Mouse (Mus musculus) kidney, postnatal 0 days (tissue): ENCODE results near the gene Olfr228. TPM values are rescaled to one million over a fixed set of nuclear protein-coding genes. Genes with fewer than 3 reads are reported as not detected.
"Not testable (repeated sequence)": the region's sequence is repeated elsewhere in the genome, so short reads cannot be mapped to it uniquely, and the experiment has no call there.

Source experiments
- ATAC-seq: fragments of 200-750 bp; cut with Nextera tagmentation; replicated peaks from 2 replicates; pipeline ENCODE4 v1.8.0; 2017; ENCODE audit warnings: low read depth, moderate number of reproducible peaks, moderate TSS enrichment, moderate library complexity; ENCODE audit not compliant: low FRiP score
- DNase-seq: peaks from one replicate; pipeline ENCODE4 v3.0.0-alpha.2; 2016; ENCODE audit warnings: low spot score
- H3K27ac ChIP-seq: fragments of 300-500 bp; sonication (generic); 2 replicates; pipeline ENCODE4 v1.5.1; 2014; ENCODE audit warnings: mild to moderate bottlenecking
- H3K27me3 ChIP-seq: fragments of 300-500 bp; sonication (generic); 2 replicates; pipeline ENCODE4 v1.6.1; 2014; ENCODE audit warnings: low read length, mixed read lengths; ENCODE audit not compliant: insufficient read depth
- H3K36me3 ChIP-seq: fragments of 300-500 bp; sonication (generic); 2 replicates; pipeline ENCODE4 v1.6.1; 2014; ENCODE audit warnings: low read length, mixed read lengths; ENCODE audit not compliant: insufficient read depth
- H3K4me1 ChIP-seq: fragments of 300-500 bp; sonication (generic); replicated peaks from 2 replicates; pipeline ENCODE4 v1.6.1; 2014; ENCODE audit warnings: antibody characterized with exemption, low read length, mixed read lengths; ENCODE audit not compliant: insufficient read depth
- H3K4me2 ChIP-seq: fragments of 300-500 bp; sonication (generic); 2 replicates; pipeline ENCODE4 v1.6.1; 2014; ENCODE audit warnings: mild to moderate bottlenecking, low read length, moderate library complexity, mixed read lengths
- H3K4me3 ChIP-seq: fragments of 300-500 bp; sonication (generic); replicated peaks from 2 replicates; pipeline ENCODE4 v1.5.1; 2014; ENCODE audit warnings: low read depth, low read length
- H3K9ac ChIP-seq: fragments of 300-500 bp; sonication (generic); 2 replicates; pipeline ENCODE4 v1.6.1; 2014; ENCODE audit warnings: low read depth, low read length
- H3K9me3 ChIP-seq: fragments of 300-500 bp; sonication (generic); replicated peaks from 2 replicates; pipeline ENCODE4 v1.6.1; 2016; ENCODE audit warnings: low read length, inconsistent platforms, mixed read lengths
- CTCF ChIP-seq: IDR thresholded peaks from 2 replicates; pipeline ENCODE4 v1.5.1; 2016; ENCODE audit warnings: antibody characterized with exemption, low read depth, mild to moderate bottlenecking, moderate library complexity
- WGBS: fragments of 180-500 bp; shearing (Covaris S2); extraction: QIAGEN DNeasy Blood & Tissue Kit; methylation state at CpG from one replicate; pipeline ENCODE4 v1.1.7; 2014; 5-methylcytosine and 5-hydroxymethylcytosine counted together
- polyA plus RNA-seq: library from polyadenylated mRNA; unstranded; fragments of >200 nt; fragmentation: Nextera tagmentation; extraction: Ambion mirVana; gene quantifications from 2 replicates; pipeline ENCODE4 v1.2.1, GENCODE M21; 2015

Olfr228 gene
- not detected in 2 replicates for polyA plus RNA-seq

DNA sequence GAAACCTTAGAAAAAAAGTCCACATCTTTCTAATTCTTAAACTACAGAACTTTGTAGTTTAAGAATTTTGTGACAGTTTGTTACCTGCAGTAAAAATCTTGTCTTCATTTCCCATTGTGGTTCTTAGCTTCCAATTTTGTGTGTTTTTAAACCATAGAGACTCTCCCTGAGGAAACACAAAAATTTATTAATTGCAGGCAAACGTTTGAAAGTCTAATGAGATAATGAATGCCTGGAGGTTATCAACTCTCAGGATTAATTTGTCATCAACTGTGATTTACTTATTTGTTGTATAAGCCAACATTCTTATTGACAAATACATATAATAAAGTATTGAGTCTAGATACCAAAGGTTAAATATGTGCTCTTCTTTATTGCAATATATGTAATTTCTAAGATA is at the start of gene Olfr228:
Gene Olfr228 (minus strand): TSS at position 101 of the 400 bp plus-strand sequence.
- no peak for TF ChIP-seq CTCF
- H3K27ac ChIP-seq: no peak within 1 kb of the TSS
- H3K27me3 ChIP-seq: no peaks in the 10 kb centered on the region
- no peaks in the 10 kb centered on the region for H3K9me3 ChIP-seq
- DNase-seq: no peak
- H3K36me3 ChIP-seq: no peaks in the 10 kb centered on the region
- no peak within 1 kb of the TSS for H3K4me2 ChIP-seq
- 31% methylated on average over 1 of the region's 1 CpGs for WGBS
- H3K4me1 ChIP-seq: no peaks in the 10 kb centered on the region
- no peak within 1 kb of the TSS for H3K4me3 ChIP-seq
- H3K9ac ChIP-seq: no peak within 1 kb of the TSS
- ATAC-seq: no peak

- DNase-seq: no peak
- H3K36me3 ChIP-seq: no peaks in the 10 kb centered on the region
- no peak overlapping the region for H3K4me2 ChIP-seq
- no peak for TF ChIP-seq CTCF
- H3K9me3 ChIP-seq: no peaks in the 10 kb centered on the region
- no peak overlapping the region for H3K27ac ChIP-seq
- H3K4me1 ChIP-seq: no peaks in the 10 kb centered on the region
- H3K4me3 ChIP-seq: no peak overlapping the region
- 73% methylated on average over 1 of the region's 1 CpGs for WGBS
- H3K9ac ChIP-seq: no peak overlapping the region
- no peak for ATAC-seq
- H3K27me3 ChIP-seq: no peaks in the 10 kb centered on the region
Observed at GRCm38 (mm10) chr2:86530991-86531390, 43.8 kb upstream of the Olfr228 start.

GRCm38 (mm10) chr2:86508161-86508560 is 21.0 kb upstream of the Olfr228 start, which contains the start of gene Olfr1076:
Gene Olfr1076, plus strand, starts transcription at chr2:86508461.
- Histone ChIP-seq H3K4me2 (no peak within 1 kb of the TSS), H3K27me3 (no peaks in the 10 kb centered on the region), H3K9me3 (no peaks in the 10 kb centered on the region), H3K4me3 (no peak within 1 kb of the TSS), H3K4me1 (no peaks in the 10 kb centered on the region), H3K36me3 (no peaks in the 10 kb centered on the region), H3K27ac (no peak within 1 kb of the TSS), H3K9ac (no peak within 1 kb of the TSS)
- 85% methylated on average over 1 of the region's 1 CpGs for WGBS
- DNase-seq: no peak
- TF ChIP-seq CTCF: no peak
- ATAC-seq: no peak

GRCm38 (mm10) chr2:86464442-86465109 is 22.6 kb downstream of the Olfr228 start:
- H3K9me3 ChIP-seq: no peaks in the 10 kb centered on the region
- no peaks in the 10 kb centered on the region for H3K27me3 ChIP-seq
- H3K36me3 ChIP-seq: no peaks in the 10 kb centered on the region
- H3K4me2 ChIP-seq: no peak overlapping the region
- no peak overlapping the region for H3K27ac ChIP-seq
- peak; percentile 83 for TF ChIP-seq CTCF
- ATAC-seq (no peak; the same call in 1 of the 2 replicates), DNase-seq (peak; percentile 48)
- H3K4me1 ChIP-seq: no peaks in the 10 kb centered on the region
- WGBS: 36% methylated on average over 10 of the region's 10 CpGs
- H3K9ac ChIP-seq: no peak overlapping the region
- H3K4me3 ChIP-seq: no peak overlapping the region

DNA sequence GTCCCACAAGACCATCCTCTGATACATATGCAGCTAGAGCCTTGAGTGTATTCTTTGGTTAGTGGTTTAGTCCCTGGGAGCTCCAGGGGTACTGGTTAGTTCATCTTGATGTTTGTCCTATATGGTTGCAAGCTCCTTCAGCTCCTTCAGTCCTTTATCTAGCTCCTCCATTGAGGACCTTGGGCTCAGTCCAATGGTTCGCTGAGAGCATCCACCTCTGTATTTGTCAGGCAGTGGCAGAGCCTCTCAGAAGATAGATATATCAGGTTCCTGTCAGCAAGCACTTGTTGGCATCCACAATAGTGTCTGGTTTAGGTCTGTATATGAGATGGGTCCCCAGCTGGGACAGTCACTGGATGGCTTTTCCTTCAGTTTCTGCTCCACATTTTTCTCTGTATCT is 26.8 kb downstream of the Olfr228 start:
- H3K36me3 ChIP-seq: no peaks in the 10 kb centered on the region
- DNase-seq (no peak), ATAC-seq (no peak)
- H3K4me1 ChIP-seq: no peaks in the 10 kb centered on the region
- no peak overlapping the region for H3K4me3 ChIP-seq
- no peak overlapping the region for H3K27ac ChIP-seq
- H3K4me2 ChIP-seq: no peak overlapping the region
- no peak overlapping the region for H3K9ac ChIP-seq
- H3K9me3 ChIP-seq: no peaks in the 10 kb centered on the region
- 91% methylated on average over 1 of the region's 1 CpGs for WGBS
- TF ChIP-seq CTCF: no peak
- H3K27me3 ChIP-seq: no peaks in the 10 kb centered on the region

- DNase-seq (no peak), ATAC-seq (no peak)
- TF ChIP-seq CTCF: no peak
- H3K9me3 ChIP-seq: no peaks in the 10 kb centered on the region
- no peak within 1 kb of the TSS for H3K4me2 ChIP-seq
- H3K27me3 ChIP-seq: no peaks in the 10 kb centered on the region
- no peak within 1 kb of the TSS for H3K4me3 ChIP-seq
- 80% methylated on average over 1 of the region's 1 CpGs for WGBS
- H3K4me1 ChIP-seq: no peaks in the 10 kb centered on the region
- no peak within 1 kb of the TSS for H3K27ac ChIP-seq
- H3K36me3 ChIP-seq: no peaks in the 10 kb centered on the region
- H3K9ac ChIP-seq: no peak within 1 kb of the TSS
Observed at GRCm38 (mm10) chr2:86456169-86456568, 31.0 kb downstream of the Olfr228 start, which contains the start of gene Olfr1066. Gene Olfr1066, minus strand, starts transcription at chr2:86456269.

GRCm38 (mm10) chr2:86450491-86450890 is 36.7 kb downstream of the Olfr228 start, which contains the start of gene Olfr1065:
Gene Olfr1065, minus strand, starts transcription at chr2:86450591.
- no CpG with 5 or more reads among the region's 1 CpGs for WGBS
- not testable (repeated sequence) for H3K4me2 ChIP-seq, H3K9me3 ChIP-seq, H3K4me3 ChIP-seq, H3K27me3 ChIP-seq, H3K27ac ChIP-seq, H3K4me1 ChIP-seq, DNase-seq, H3K9ac ChIP-seq, ATAC-seq, H3K36me3 ChIP-seq

DNA sequence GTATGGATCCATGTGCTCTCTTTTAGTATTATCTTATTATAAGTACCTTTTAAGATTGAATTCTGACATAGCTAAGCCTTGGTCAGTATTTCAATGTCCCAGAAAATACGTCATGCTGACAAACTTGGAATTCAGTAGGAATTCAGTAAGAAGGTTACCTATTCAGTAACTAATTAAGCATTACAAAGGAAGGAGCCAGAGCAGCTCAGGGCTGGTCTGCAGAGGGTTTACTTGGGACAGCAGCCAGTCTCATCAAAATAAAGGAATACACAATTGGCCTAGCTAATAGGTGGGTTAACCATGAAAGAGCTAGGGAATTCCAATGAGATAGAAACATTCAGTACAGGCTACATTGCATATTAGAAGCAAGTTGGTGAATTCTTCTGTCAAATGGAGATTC is 45.1 kb downstream of the Olfr228 start:
- not testable (repeated sequence) for H3K4me2 ChIP-seq, H3K4me1 ChIP-seq, H3K9me3 ChIP-seq, H3K4me3 ChIP-seq, H3K27ac ChIP-seq, H3K9ac ChIP-seq, ATAC-seq, DNase-seq, H3K36me3 ChIP-seq, H3K27me3 ChIP-seq
- WGBS: 68% methylated on average over 1 of the region's 1 CpGs
